Mouse (Mus musculus): ENCODE measurements around the gene Gm21976.

GRCm38 (mm10) chr13:98239978-98240641, 39.6 kb upstream of the Gm21976 start:
- no peak for TF ChIP-seq POLR2A (IDR thresholded peaks at IDR 0.05; ENCODE audit: insufficient read depth, low read depth, low read length)
- peak; percentile 96 for TF ChIP-seq CTCF (IDR thresholded peaks at IDR 0.05)
- TF ChIP-seq EP300 (IDR thresholded peaks at IDR 0.05; ENCODE audit: insufficient read depth, low read depth, low read length): peak; percentile 51; the same call in 1 of the 2 replicates

All from heart, adult 2 months (tissue).